Mouse (Mus musculus) c-Kit-positive CD71-negative TER-119-negative erythroid progenitor cells, embryonic 14.5 days (primary cell): ENCODE results near the gene Eif2d.

ENCODE experiments used
- DNase-seq: peaks from one replicate; pipeline ENCODE4 v3.0.0-alpha.2; 2013; ENCODE audit warnings: low read depth

Gene Eif2d

GRCm38 (mm10) chr1:131153018-131153629 lies at the start of gene Eif2d:
Gene Eif2d (plus strand): TSS chr1:131153181.
- no peak for DNase-seq

- no peak for DNase-seq
Measured at GRCm38 (mm10) chr1:131103776-131104424, 49.1 kb upstream of the Eif2d start.

- DNase-seq = no peak
Measured at GRCm38 (mm10) chr1:131107575-131108308, 45.2 kb upstream of the Eif2d start.

- DNase-seq = no peak
Measured at GRCm38 (mm10) chr1:131110525-131111106, 42.4 kb upstream of the Eif2d start.

- no peak for DNase-seq
Measured at GRCm38 (mm10) chr1:131112576-131112975, 40.4 kb upstream of the Eif2d start.

- no peak for DNase-seq
Measured at GRCm38 (mm10) chr1:131115932-131116331, 37.0 kb upstream of the Eif2d start.

- no peak for DNase-seq
Measured at GRCm38 (mm10) chr1:131116430-131117011, 36.5 kb upstream of the Eif2d start.

GRCm38 (mm10) chr1:131118530-131118929 lies 34.5 kb upstream of the Eif2d start:
- no peak for DNase-seq

GRCm38 (mm10) chr1:131119026-131119425 lies 34.0 kb upstream of the Eif2d start:
- DNase-seq = no peak

GRCm38 (mm10) chr1:131121987-131122386 lies 31.0 kb upstream of the Eif2d start:
- no peak for DNase-seq

- DNase-seq = no peak
Measured at GRCm38 (mm10) chr1:131123522-131124265, 29.3 kb upstream of the Eif2d start.

- DNase-seq = no peak
Measured at GRCm38 (mm10) chr1:131125987-131126744, 26.8 kb upstream of the Eif2d start.

- no peak for DNase-seq
Measured at GRCm38 (mm10) chr1:131134231-131134630, 18.8 kb upstream of the Eif2d start.

GRCm38 (mm10) chr1:131134942-131135522 lies 17.9 kb upstream of the Eif2d start:
- no peak for DNase-seq

GRCm38 (mm10) chr1:131135960-131136629 lies 16.9 kb upstream of the Eif2d start:
- DNase-seq = no peak

- no peak for DNase-seq
Measured at GRCm38 (mm10) chr1:131137111-131137510, 15.9 kb upstream of the Eif2d start.

GRCm38 (mm10) chr1:131137717-131138118 lies 15.3 kb upstream of the Eif2d start:
- no peak for DNase-seq

- peak; percentile 90 for DNase-seq
Measured at GRCm38 (mm10) chr1:131138191-131139016, 14.6 kb upstream of the Eif2d start, which contains the start of gene Dyrk3. Gene Dyrk3 (minus strand): TSS chr1:131138340.
